9 mouse cellular contexts compared by ENCODE assay signal in the genomic region with DNA sequence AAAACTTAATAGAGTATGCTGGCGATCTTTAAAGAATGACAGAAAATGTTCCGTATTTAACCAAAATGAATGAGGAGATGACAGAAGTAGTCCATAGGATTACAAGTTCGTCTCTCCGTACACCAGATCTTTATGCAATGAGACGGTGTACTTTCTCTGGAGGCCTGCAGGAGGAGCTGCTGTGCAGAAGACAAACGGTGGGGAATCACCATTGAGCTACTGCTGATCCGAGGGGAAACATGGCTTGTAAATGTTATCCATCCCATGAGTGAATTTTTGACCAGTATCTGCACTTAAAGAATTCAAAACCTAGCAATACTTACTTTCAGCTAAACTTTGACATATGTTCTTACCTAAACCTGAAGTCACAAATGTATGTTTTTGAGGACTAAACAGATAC.
DNase-seq lines count a peak whose midpoint lies in the region; ATAC-seq lines count a peak whose summit lies in the region.
"Had no signal": no experiment of that assay in that cellular context is flagged by ENCODE, and none has a peak within 500 bp of the region (broad histone marks: within the 10 kb centered on the region; RNA-seq: fewer than 3 reads in every experiment).

No protein-coding gene starts in this region.

- H3K9me3 ChIP-seq in midbrain, embryonic 14.5 days (ENCODE audit: control insufficient read depth, low read length), result no peaks in the 10 kb centered on the region
- H3K9me3 ChIP-seq in midbrain, embryonic 13.5 days, result no peaks in the 10 kb centered on the region

- no peak overlapping the region for H3K27ac ChIP-seq in midbrain, embryonic 14.5 days (replicated peaks; ENCODE audit: low read depth, low read length)
- H3K27ac ChIP-seq in midbrain, embryonic 13.5 days, result no peak overlapping the region

- H3K27me3 ChIP-seq in midbrain, embryonic 14.5 days (ENCODE audit: control insufficient read depth, insufficient read depth, low read length), result no peaks in the 10 kb centered on the region
- H3K27me3 ChIP-seq in midbrain, embryonic 13.5 days, result no peaks in the 10 kb centered on the region

- no peaks in the 10 kb centered on the region for H3K4me1 ChIP-seq in midbrain, embryonic 14.5 days (ENCODE audit: control insufficient read depth, insufficient read depth, low read length)
- H3K4me1 ChIP-seq in midbrain, embryonic 13.5 days (replicated peaks), result no peaks in the 10 kb centered on the region

- WGBS in midbrain, embryonic 14.5 days, result 50% methylated on average over 7 of the region's 7 CpGs
- WGBS in midbrain, embryonic 13.5 days, result 54% methylated on average over 7 of the region's 7 CpGs

- no peak overlapping the region for H3K4me3 ChIP-seq in midbrain, embryonic 14.5 days (replicated peaks; ENCODE audit: low read depth, low read length)
- H3K4me3 ChIP-seq in midbrain, embryonic 13.5 days (replicated peaks), result no peak overlapping the region
- H3K4me3 ChIP-seq: myocyte had no signal

- H3K36me3 ChIP-seq in midbrain, embryonic 14.5 days (ENCODE audit: control insufficient read depth, insufficient read depth, low read length), result no peaks in the 10 kb centered on the region
- H3K36me3 ChIP-seq in midbrain, embryonic 13.5 days, result 0 out of 2 replicates have a peak, but pooled peaks cover 5% of the 10 kb centered on the region

- DNase-seq in frontal cortex, postnatal 25 days (ENCODE audit: low spot score in 2 of 2), result no peak
- DNase-seq in midbrain, embryonic 14.5 days, result peak; percentile 41
- peak; percentile 39 for DNase-seq in adrenal gland, postnatal 14 days
- DNase-seq in kidney, postnatal 4 days, result peak; percentile 64 to 68
- DNase-seq in B cell, adult 2 months, result no peak
- DNase-seq in spleen, postnatal 14 days (ENCODE audit: low spot score in 2 of 2), result no peak

- no peak overlapping the region for H3K4me2 ChIP-seq in midbrain, embryonic 14.5 days (ENCODE audit: low read length)
- no peak overlapping the region for H3K4me2 ChIP-seq in midbrain, embryonic 13.5 days (replicated peaks)

- H3K9ac ChIP-seq in midbrain, embryonic 14.5 days (replicated peaks; ENCODE audit: low read length), result no peak overlapping the region
- H3K9ac ChIP-seq in midbrain, embryonic 13.5 days (replicated peaks), result no peak overlapping the region

- ATAC-seq in frontal cortex, adult (ENCODE audit: low TSS enrichment), result peak; percentile 64; the same call in 1 of the 2 replicates
- no peak for ATAC-seq in midbrain, embryonic 14.5 days (ENCODE audit: low FRiP score, low TSS enrichment)
- no peak for ATAC-seq in midbrain, embryonic 13.5 days

Comparison
In these comparisons a context has a peak if more than half of its experiments do, and no peak if none do; other contexts are left out.
1. DNase-seq: peak in midbrain, embryonic 14.5 days (single experiment), adrenal gland, postnatal 14 days (single experiment) and kidney, postnatal 4 days (2 of 2); none in frontal cortex, postnatal 25 days (0 of 2), B cell, adult 2 months (0 of 2) and spleen, postnatal 14 days (0 of 2).